Mouse (Mus musculus) v-Abl transformed pro-B cells (cell line): Measurements from ENCODE around the gene Vwa3b.

Experiments used
- in situ Hi-C, 2 experiments: fragments of 400-800 bp; cut with MboI; formaldehyde crosslinking; loops; one replicate each; pipeline ENCODE4 v1.15.1; 2025; ENCODE audit not compliant: unreplicated experiment in 2 of 2

The Vwa3b gene

GRCm38 (mm10) chr1:37214144-37214543 lies 187.7 kb downstream of the Vwa3b start, which contains the start of gene Cnga3:
TSS of gene Cnga3 (plus strand) at chr1:37214434.
- in situ Hi-C loops = no loop called here

- in situ Hi-C loops = no loop called here
Observed at GRCm38 (mm10) chr1:37218386-37218785, 192.0 kb downstream of the Vwa3b start.

- in situ Hi-C loops = no loop called here
Observed at GRCm38 (mm10) chr1:37219593-37219992, 193.2 kb downstream of the Vwa3b start.

DNA sequence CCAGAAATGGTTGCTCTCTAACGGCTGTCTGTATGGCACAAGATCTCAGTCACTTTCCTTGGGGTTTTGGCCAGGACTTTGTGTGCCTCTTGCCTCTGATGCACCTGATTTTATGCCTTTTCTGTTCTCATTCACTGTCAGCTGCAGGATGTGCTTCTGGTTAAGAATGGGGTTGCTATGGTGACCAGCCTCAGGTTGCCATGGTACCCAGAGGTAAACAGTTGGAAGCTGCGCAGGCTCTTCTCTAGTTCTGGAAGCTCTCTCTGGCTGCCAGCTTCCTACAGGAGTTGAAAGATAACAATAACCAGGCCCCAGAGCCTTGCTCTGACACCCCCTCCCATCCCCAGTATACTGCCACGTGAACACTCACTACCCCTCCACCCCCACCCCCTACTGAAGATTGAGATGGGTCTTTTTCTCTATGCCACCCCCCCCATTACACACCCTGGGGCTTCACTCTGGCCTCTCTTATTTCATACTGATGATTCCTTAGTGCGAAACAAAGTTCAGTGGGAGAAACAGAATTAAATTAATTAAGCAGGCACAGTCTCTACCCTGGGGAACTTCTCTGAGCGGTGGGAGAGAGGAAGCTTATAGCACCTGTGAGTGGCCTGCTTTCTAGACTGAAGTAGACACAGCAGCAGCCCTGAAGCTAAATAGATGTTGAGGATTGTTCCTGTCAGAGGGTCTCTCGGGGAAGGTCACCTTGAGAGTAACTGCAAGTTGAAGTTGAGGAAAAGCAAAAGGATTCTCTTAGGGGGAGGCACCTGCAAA lies 193.9 kb downstream of the Vwa3b start:
- in situ Hi-C loops = no loop called here

- in situ Hi-C loops = no loop called here
Observed at GRCm38 (mm10) chr1:37222002-37222401, 195.6 kb downstream of the Vwa3b start.

- in situ Hi-C loops = no loop called here
Observed at GRCm38 (mm10) chr1:37230404-37230803, 204.0 kb downstream of the Vwa3b start.

- in situ Hi-C loops = no loop called here
Observed at GRCm38 (mm10) chr1:37231295-37231701, 204.9 kb downstream of the Vwa3b start.
